Mouse (Mus musculus) embryonic fibroblast, embryonic 13.5 days (primary cell): ENCODE results near the gene Lcp1.

Experiments
- CTCF ChIP-seq: IDR thresholded peaks from 2 replicates; pipeline ENCODE4 v1.5.1; 2011; ENCODE audit warnings: mild to moderate bottlenecking, control low read depth, low read length, moderate library complexity, borderline replicate concordance; ENCODE audit not compliant: insufficient read depth
- POLR2A ChIP-seq: IDR thresholded peaks from 2 replicates; pipeline ENCODE4 v1.6.1; 2011; ENCODE audit warnings: low read depth, mild to moderate bottlenecking, control low read depth, low read length, moderate library complexity

- TF ChIP-seq POLR2A (no peak), CTCF (no peak)
Measured at GRCm38 (mm10) chr14:75165574-75166131, 34.8 kb downstream of the Lcp1 start.
